Mouse (Mus musculus) small intestine, adult 2 months (tissue): ENCODE measurements at regions not wholly inside any gene's neighbourhood (a gene's known extent, or its start where the extent isn't known, plus 50 kb on each side); places are given as distances from the start of the nearest gene placed in this dataset.

Experiments used
- CTCF ChIP-seq: fragments of 200-500 bp; IDR thresholded peaks from 2 replicates; pipeline ENCODE4 v1.5.1; 2012; ENCODE audit warnings: low read depth, mild to moderate bottlenecking, control low read depth, inconsistent platforms, low read length, moderate library complexity, mixed read lengths; ENCODE audit not compliant: insufficient replicate concordance, insufficient read length; ENCODE audit errors: extremely low read depth
- POLR2A ChIP-seq: fragments of 200-500 bp; IDR thresholded peaks from 2 replicates; pipeline ENCODE4 v1.6.1; 2012; ENCODE audit warnings: low read depth, mild to moderate bottlenecking, control low read depth, inconsistent platforms, low read length, moderate library complexity

GRCm38 (mm10) chr13:102089551-102089950 is 321.5 kb upstream of the Pik3r1 start:
- TF ChIP-seq CTCF (no peak), POLR2A (no peak)
